Mouse (Mus musculus): ENCODE results near the gene Rasl12. TPM values are rescaled to one million over a fixed set of nuclear protein-coding genes. Genes with fewer than 3 reads are reported as not detected.

The Rasl12 gene
- polyA plus RNA-seq, 1 experiment from 2014 or later = 7.3 TPM

GRCm38 (mm10) chr9:65404331-65405183 lies 6.3 kb downstream of the Rasl12 start:
- no peaks in the 10 kb centered on the region for H3K9me3 ChIP-seq
- no peak for ATAC-seq (replicated peaks)
- H3K4me2 ChIP-seq = no peak overlapping the region
- no peak overlapping the region for H3K27ac ChIP-seq
- no peak overlapping the region for H3K9ac ChIP-seq
- no peak overlapping the region for H3K4me3 ChIP-seq
- no peaks in the 10 kb centered on the region for H3K4me1 ChIP-seq
- no peaks in the 10 kb centered on the region for H3K36me3 ChIP-seq (replicated peaks)
- WGBS = 74% methylated on average over 15 of the region's 15 CpGs
- no peaks in the 10 kb centered on the region for H3K27me3 ChIP-seq (replicated peaks)

GRCm38 (mm10) chr9:65405184-65405449 lies 6.8 kb downstream of the Rasl12 start:
- Histone ChIP-seq H3K27ac (no peak overlapping the region), H3K4me3 (no peak overlapping the region), H3K9ac (no peak overlapping the region), H3K9me3 (no peaks in the 10 kb centered on the region), H3K27me3 (replicated peaks) (no peaks in the 10 kb centered on the region), H3K36me3 (replicated peaks) (no peaks in the 10 kb centered on the region), H3K4me2 (no peak overlapping the region), H3K4me1 (no peaks in the 10 kb centered on the region)
- no peak for ATAC-seq (replicated peaks)
- 82% methylated on average over 2 of the region's 2 CpGs for WGBS

GRCm38 (mm10) chr9:65407327-65407726 lies 9.0 kb downstream of the Rasl12 start:
- Histone ChIP-seq H3K4me2 (no peak overlapping the region), H3K4me3 (no peak overlapping the region), H3K9me3 (no peaks in the 10 kb centered on the region), H3K9ac (no peak overlapping the region), H3K27ac (no peak overlapping the region), H3K36me3 (replicated peaks) (no peaks in the 10 kb centered on the region), H3K27me3 (replicated peaks) (no peaks in the 10 kb centered on the region), H3K4me1 (no peaks in the 10 kb centered on the region)
- WGBS = 82% methylated on average over 5 of the region's 5 CpGs
- no peak for ATAC-seq (replicated peaks)

- no peaks in the 10 kb centered on the region for H3K4me1 ChIP-seq
Observed at GRCm38 (mm10) chr9:65407861-65408260, 9.6 kb downstream of the Rasl12 start.

GRCm38 (mm10) chr9:65408871-65409295 lies 10.6 kb downstream of the Rasl12 start:
- Histone ChIP-seq H3K4me1 (no peaks in the 10 kb centered on the region), H3K9ac (no peak overlapping the region), H3K9me3 (no peaks in the 10 kb centered on the region), H3K4me3 (no peak overlapping the region), H3K36me3 (replicated peaks) (no peaks in the 10 kb centered on the region), H3K27ac (no peak overlapping the region), H3K4me2 (no peak overlapping the region), H3K27me3 (replicated peaks) (no peaks in the 10 kb centered on the region)
- WGBS = 72% methylated on average over 5 of the region's 5 CpGs
- no peak for ATAC-seq (replicated peaks)

More at GRCm38 (mm10) chr9:65407861-65408260, 9.6 kb downstream of the Rasl12 start:
- Histone ChIP-seq H3K36me3 (replicated peaks) (no peaks in the 10 kb centered on the region), H3K9me3 (no peaks in the 10 kb centered on the region), H3K4me2 (no peak overlapping the region), H3K27ac (no peak overlapping the region), H3K27me3 (replicated peaks) (no peaks in the 10 kb centered on the region), H3K4me3 (no peak overlapping the region), H3K9ac (no peak overlapping the region)
- ATAC-seq (replicated peaks) = no peak
- 82% methylated on average over 3 of the region's 3 CpGs for WGBS

- H3K36me3 ChIP-seq (replicated peaks) = no peaks in the 10 kb centered on the region
- no peak overlapping the region for H3K4me2 ChIP-seq
- H3K4me3 ChIP-seq = no peak overlapping the region
- H3K27ac ChIP-seq = no peak overlapping the region
- no peak for ATAC-seq (replicated peaks)
- H3K4me1 ChIP-seq = no peaks in the 10 kb centered on the region
- H3K9ac ChIP-seq = no peak overlapping the region
- no peaks in the 10 kb centered on the region for H3K9me3 ChIP-seq
- no peaks in the 10 kb centered on the region for H3K27me3 ChIP-seq (replicated peaks)
- WGBS = 85% methylated on average over 8 of the region's 8 CpGs
Observed at GRCm38 (mm10) chr9:65410378-65410777, 12.1 kb downstream of the Rasl12 start.

- H3K9me3 ChIP-seq = no peaks in the 10 kb centered on the region
- no peak overlapping the region for H3K27ac ChIP-seq
- WGBS = 86% methylated on average over 3 of the region's 3 CpGs
Observed at GRCm38 (mm10) chr9:65411326-65411725, 13.0 kb downstream of the Rasl12 start.

GRCm38 (mm10) chr9:65417738-65418137 lies 19.4 kb downstream of the Rasl12 start:
- no peaks in the 10 kb centered on the region for H3K4me1 ChIP-seq
- no peak for ATAC-seq (replicated peaks)
- no peaks in the 10 kb centered on the region for H3K36me3 ChIP-seq (replicated peaks)
- H3K4me2 ChIP-seq = no peak overlapping the region
- WGBS = 57% methylated on average over 3 of the region's 3 CpGs
- no peak overlapping the region for H3K9ac ChIP-seq
- H3K27ac ChIP-seq = no peak overlapping the region
- no peaks in the 10 kb centered on the region for H3K27me3 ChIP-seq (replicated peaks)
- no peak overlapping the region for H3K4me3 ChIP-seq
- no peaks in the 10 kb centered on the region for H3K9me3 ChIP-seq

More at GRCm38 (mm10) chr9:65411326-65411725, 13.0 kb downstream of the Rasl12 start:
- no peaks in the 10 kb centered on the region for H3K4me1 ChIP-seq
- H3K4me2 ChIP-seq = no peak overlapping the region
- H3K27me3 ChIP-seq (replicated peaks) = no peaks in the 10 kb centered on the region
- H3K4me3 ChIP-seq = no peak overlapping the region
- no peak overlapping the region for H3K9ac ChIP-seq
- no peak for ATAC-seq (replicated peaks)
- no peaks in the 10 kb centered on the region for H3K36me3 ChIP-seq (replicated peaks)

GRCm38 (mm10) chr9:65419633-65420032 lies 21.3 kb downstream of the Rasl12 start:
- H3K27ac ChIP-seq = no peak overlapping the region
- no peak overlapping the region for H3K4me3 ChIP-seq
- H3K4me1 ChIP-seq = no peaks in the 10 kb centered on the region
- no peaks in the 10 kb centered on the region for H3K27me3 ChIP-seq (replicated peaks)
- H3K36me3 ChIP-seq (replicated peaks) = no peaks in the 10 kb centered on the region
- H3K4me2 ChIP-seq = no peak overlapping the region
- no peak overlapping the region for H3K9ac ChIP-seq
- H3K9me3 ChIP-seq = no peaks in the 10 kb centered on the region
- no peak for ATAC-seq (replicated peaks)
- 73% methylated on average over 3 of the region's 3 CpGs for WGBS

- no peak within 1 kb of the TSS for H3K27ac ChIP-seq
- no peaks in the 10 kb centered on the region for H3K4me1 ChIP-seq
- H3K4me3 ChIP-seq = no peak within 1 kb of the TSS
- no peak within 1 kb of the TSS for H3K9ac ChIP-seq
- no peaks in the 10 kb centered on the region for H3K36me3 ChIP-seq (replicated peaks)
- no peaks in the 10 kb centered on the region for H3K9me3 ChIP-seq
- no peak for ATAC-seq (replicated peaks)
- no peaks in the 10 kb centered on the region for H3K27me3 ChIP-seq (replicated peaks)
- H3K4me2 ChIP-seq = no peak within 1 kb of the TSS
- WGBS = 82% methylated on average over 11 of the region's 11 CpGs
Observed at GRCm38 (mm10) chr9:65422760-65423501, 24.6 kb downstream of the Rasl12 start, which contains the start of gene Slc51b. Gene Slc51b, minus strand, starts transcription at chr9:65422955.

GRCm38 (mm10) chr9:65424393-65424792 lies 26.1 kb downstream of the Rasl12 start:
- no peaks in the 10 kb centered on the region for H3K4me1 ChIP-seq
- H3K9ac ChIP-seq = no peak overlapping the region
- H3K4me2 ChIP-seq = no peak overlapping the region
- H3K36me3 ChIP-seq (replicated peaks) = no peaks in the 10 kb centered on the region
- ATAC-seq (replicated peaks) = no peak
- no peak overlapping the region for H3K27ac ChIP-seq
- no peaks in the 10 kb centered on the region for H3K9me3 ChIP-seq
- H3K4me3 ChIP-seq = no peak overlapping the region
- 57% methylated on average over 3 of the region's 3 CpGs for WGBS
- H3K27me3 ChIP-seq (replicated peaks) = no peaks in the 10 kb centered on the region

GRCm38 (mm10) chr9:65427511-65427910 lies 29.2 kb downstream of the Rasl12 start:
- H3K9ac ChIP-seq = no peak overlapping the region
- no peak overlapping the region for H3K27ac ChIP-seq
- H3K9me3 ChIP-seq = no peaks in the 10 kb centered on the region
- no peak overlapping the region for H3K4me3 ChIP-seq
- WGBS = 76% methylated on average over 2 of the region's 2 CpGs
- H3K27me3 ChIP-seq (replicated peaks) = no peaks in the 10 kb centered on the region
- no peaks in the 10 kb centered on the region for H3K36me3 ChIP-seq (replicated peaks)
- no peak overlapping the region for H3K4me2 ChIP-seq
- ATAC-seq (replicated peaks) = no peak
- H3K4me1 ChIP-seq = no peaks in the 10 kb centered on the region

Measured in midbrain, embryonic 15.5 days (tissue).